Mouse (Mus musculus): ENCODE measurements around the gene Cys1. TPM values are rescaled to one million over a fixed set of nuclear protein-coding genes. Genes with fewer than 3 reads are reported as not detected.

The Cys1 gene
- 0.48 TPM for polyA plus RNA-seq (2014; fragmentation: Illumina TruSeq; extraction: RNeasy Lipid Tissue Mini Kit (QIAGEN cat#74804); ENCODE audit: low replicate concordance)

DNA sequence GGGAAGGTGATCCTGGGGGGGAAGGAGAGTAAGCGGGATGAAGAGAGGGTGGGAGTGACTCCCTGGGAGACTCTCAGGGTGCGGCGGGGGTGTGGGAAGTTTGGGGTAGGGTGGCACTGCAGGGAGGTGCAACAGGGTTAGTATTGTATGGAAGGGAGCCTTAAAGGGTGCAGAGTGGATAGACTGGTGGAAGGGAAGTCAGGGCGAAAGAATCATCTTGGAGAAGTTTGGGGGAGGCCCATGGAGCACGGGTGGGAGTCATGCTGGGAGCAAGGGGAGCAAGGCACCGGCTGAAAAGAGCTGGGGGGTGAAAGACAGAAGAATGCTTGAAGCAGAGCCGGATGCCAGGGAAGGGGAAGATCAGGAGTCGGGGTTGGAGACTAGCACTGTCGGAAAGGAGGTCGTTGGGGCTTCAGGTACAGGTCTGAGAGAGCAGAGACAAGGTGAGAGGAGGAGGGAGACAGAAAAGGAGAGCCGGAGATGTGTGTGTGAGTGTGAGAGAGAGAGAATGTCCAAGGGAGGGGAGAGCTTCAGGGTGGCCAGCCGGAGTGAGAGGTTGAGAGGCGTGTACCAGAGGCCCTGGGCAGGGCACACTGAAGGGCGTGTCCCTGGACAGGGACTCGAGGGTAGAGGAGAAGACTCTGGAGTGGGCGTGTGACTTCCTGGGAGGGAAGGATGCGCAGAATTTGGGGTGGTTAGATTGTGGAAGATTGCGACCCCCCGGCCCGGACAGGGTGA, at the start of gene Cys1:
Cys1 (minus strand) TSS at position 528 of the 738 bp plus-strand sequence.

DNA sequence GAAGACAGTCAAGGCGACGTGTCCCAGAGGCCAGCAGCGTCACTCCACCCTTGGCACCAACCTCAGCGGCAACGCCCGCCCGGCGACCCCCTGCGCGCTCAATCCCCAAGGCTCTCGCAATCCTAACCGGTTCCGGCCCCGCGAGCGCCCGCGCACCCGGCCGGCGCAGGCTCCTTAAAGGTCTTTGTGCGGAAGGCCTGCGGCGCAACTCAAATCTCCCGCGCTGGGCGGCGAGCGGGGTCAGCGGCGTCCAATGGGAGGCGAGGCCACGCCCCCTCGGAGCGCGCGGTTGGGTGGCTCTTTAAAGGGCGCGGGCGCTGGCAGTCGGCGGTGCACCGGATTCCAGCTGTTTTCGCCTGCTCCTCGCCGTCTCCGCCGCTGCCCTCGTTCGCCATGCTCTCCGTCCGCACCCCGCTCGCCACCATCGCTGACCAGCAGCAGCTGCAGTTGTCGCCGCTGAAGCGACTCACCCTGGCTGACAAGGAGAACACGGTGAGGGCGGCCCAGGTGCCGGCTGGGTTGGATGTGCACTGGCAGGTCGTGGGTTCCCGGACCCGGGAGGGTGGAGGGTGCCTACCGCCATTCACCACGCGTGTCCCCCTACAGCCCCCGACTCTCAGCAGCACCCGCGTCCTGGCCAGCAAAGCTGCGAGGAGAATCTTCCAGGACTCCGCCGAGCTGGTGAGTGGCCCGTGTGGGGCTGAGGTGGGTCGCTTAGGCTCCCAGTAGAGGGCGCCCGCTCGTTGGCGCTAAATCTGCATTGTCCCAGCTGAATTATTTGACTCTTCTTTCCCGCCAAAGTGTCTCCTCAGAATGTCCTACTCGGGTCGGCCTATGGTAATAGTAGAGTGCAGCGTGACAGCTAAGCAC, 26.6 kb upstream of the Cys1 start, which contains the start of gene Rrm2:
Rrm2 (plus strand) TSS at position 288 of the 870 bp plus-strand sequence.

DNA sequence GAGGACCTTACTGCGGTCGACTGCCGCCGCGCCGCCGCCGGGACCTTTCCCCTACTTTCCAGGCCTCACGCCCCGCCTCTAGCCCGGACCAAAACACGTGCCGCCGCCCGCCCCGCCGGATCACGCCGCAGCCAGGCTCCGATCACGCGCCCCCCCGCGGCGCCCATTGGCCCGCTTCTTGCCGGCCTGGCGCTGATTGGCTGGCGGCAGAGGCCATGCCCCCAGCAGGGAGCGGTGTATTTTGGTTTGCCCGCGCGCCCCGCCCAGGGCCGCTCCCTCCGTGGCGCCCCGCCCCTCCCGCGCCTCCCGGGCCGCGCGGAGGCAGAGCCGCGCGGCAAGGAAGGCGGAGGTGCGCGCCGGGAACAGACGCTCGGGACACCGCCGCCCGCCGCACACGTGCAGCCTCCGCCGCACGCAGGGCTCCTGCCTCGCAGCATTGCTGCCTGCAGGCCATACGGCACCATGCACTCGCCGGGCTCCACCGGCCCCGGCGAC, 30.5 kb downstream of the Cys1 start, which contains the start of gene Klf11:
Klf11 (plus strand) TSS at position 212 of the 495 bp plus-strand sequence.

Other genes starting within 250 kb of the Cys1 start
- 13.0 TPM for gene Taf1b, start 183.5 kb downstream of the Cys1 start, polyA plus RNA-seq (2014; fragmentation: Illumina TruSeq; extraction: RNeasy Lipid Tissue Mini Kit (QIAGEN cat#74804); ENCODE audit: low replicate concordance)
- gene Grhl1, start 109.5 kb downstream of the Cys1 start, polyA plus RNA-seq (2014; fragmentation: Illumina TruSeq; extraction: RNeasy Lipid Tissue Mini Kit (QIAGEN cat#74804); ENCODE audit: low replicate concordance) = 0.78 TPM
- 5.9 TPM for gene Klf11, start 30.5 kb downstream of the Cys1 start, polyA plus RNA-seq (2014; fragmentation: Illumina TruSeq; extraction: RNeasy Lipid Tissue Mini Kit (QIAGEN cat#74804); ENCODE audit: low replicate concordance)
- gene Rrm2, start 26.4 kb upstream of the Cys1 start, polyA plus RNA-seq (2014; fragmentation: Illumina TruSeq; extraction: RNeasy Lipid Tissue Mini Kit (QIAGEN cat#74804); ENCODE audit: low replicate concordance) = 33.6 TPM
- gene Mboat2, start 149.1 kb upstream of the Cys1 start, polyA plus RNA-seq (2014; fragmentation: Illumina TruSeq; extraction: RNeasy Lipid Tissue Mini Kit (QIAGEN cat#74804); ENCODE audit: low replicate concordance) = 1.0 TPM